Mouse (Mus musculus): ENCODE data around the gene Slc37a3.
"Not testable (repeated sequence)": the region's sequence is repeated elsewhere in the genome, so short reads cannot be mapped to it uniquely, and the experiment has no call there.

Gene Slc37a3

GRCm38 (mm10) chr6:39377311-39377827, at the start of gene Slc37a3:
Gene Slc37a3 (minus strand): TSS chr6:39377675.
- DNase-seq, result peak; percentile 94 to 96

GRCm38 (mm10) chr6:39426725-39427124, 49.2 kb upstream of the Slc37a3 start:
- no peak for DNase-seq

GRCm38 (mm10) chr6:39425181-39425580, 47.7 kb upstream of the Slc37a3 start:
- DNase-seq, result no peak

- no peak for DNase-seq
Measured at GRCm38 (mm10) chr6:39423686-39424085, 46.2 kb upstream of the Slc37a3 start.

GRCm38 (mm10) chr6:39423130-39423551, 45.7 kb upstream of the Slc37a3 start:
- no peak for DNase-seq

GRCm38 (mm10) chr6:39420867-39421266, 43.4 kb upstream of the Slc37a3 start:
- DNase-seq, result no peak

GRCm38 (mm10) chr6:39419851-39420721, 42.6 kb upstream of the Slc37a3 start, which contains the start of gene Mkrn1:
Gene Mkrn1 (minus strand): TSS chr6:39420462.
- DNase-seq, result peak; percentile 78 to 91

GRCm38 (mm10) chr6:39419386-39419850, 41.9 kb upstream of the Slc37a3 start:
- no peak for DNase-seq

GRCm38 (mm10) chr6:39416654-39417053, 39.2 kb upstream of the Slc37a3 start:
- DNase-seq, result not testable (repeated sequence)

- peak; percentile 63 to 87 for DNase-seq
Measured at GRCm38 (mm10) chr6:39415762-39416161, 38.3 kb upstream of the Slc37a3 start.

- peak; percentile 23 to 44 for DNase-seq
Measured at GRCm38 (mm10) chr6:39414106-39414505, 36.6 kb upstream of the Slc37a3 start.

GRCm38 (mm10) chr6:39406480-39406879, 29.0 kb upstream of the Slc37a3 start:
- no peak for DNase-seq

- DNase-seq, result no peak
Measured at GRCm38 (mm10) chr6:39403136-39403535, 25.7 kb upstream of the Slc37a3 start.

- peak; percentile 35 to 79 for DNase-seq
Measured at GRCm38 (mm10) chr6:39400343-39400742, 22.9 kb upstream of the Slc37a3 start.

- DNase-seq, result no peak
Measured at GRCm38 (mm10) chr6:39398342-39398741, 20.9 kb upstream of the Slc37a3 start.

GRCm38 (mm10) chr6:39397046-39397445, 19.6 kb upstream of the Slc37a3 start:
- DNase-seq, result no peak

- no peak for DNase-seq
Measured at GRCm38 (mm10) chr6:39395916-39396315, 18.4 kb upstream of the Slc37a3 start.

- no peak for DNase-seq
Measured at GRCm38 (mm10) chr6:39395471-39395870, 18.0 kb upstream of the Slc37a3 start.

GRCm38 (mm10) chr6:39389988-39390387, 12.5 kb upstream of the Slc37a3 start:
- DNase-seq, result no peak

GRCm38 (mm10) chr6:39381125-39381880, 3.8 kb upstream of the Slc37a3 start, which contains the start of gene Rab19:
Gene Rab19 (plus strand): TSS chr6:39381175.
- DNase-seq, result peak; percentile 50 to 64

- DNase-seq, result no peak
Measured at GRCm38 (mm10) chr6:39380276-39380675, 2.8 kb upstream of the Slc37a3 start.

- DNase-seq, result no peak
Measured at GRCm38 (mm10) chr6:39379749-39380148, 2.3 kb upstream of the Slc37a3 start.

GRCm38 (mm10) chr6:39379224-39379623, 1.7 kb upstream of the Slc37a3 start:
- no peak for DNase-seq

Measured in kidney, postnatal 36 days (tissue).